Mouse (Mus musculus): ENCODE results near the gene Tsfm. TPM values are rescaled to one million over a fixed set of nuclear protein-coding genes. Genes with fewer than 3 reads are reported as not detected.

Gene Tsfm
- polyA plus RNA-seq, 1 experiment from 2014 or later = 97.1 TPM

DNA sequence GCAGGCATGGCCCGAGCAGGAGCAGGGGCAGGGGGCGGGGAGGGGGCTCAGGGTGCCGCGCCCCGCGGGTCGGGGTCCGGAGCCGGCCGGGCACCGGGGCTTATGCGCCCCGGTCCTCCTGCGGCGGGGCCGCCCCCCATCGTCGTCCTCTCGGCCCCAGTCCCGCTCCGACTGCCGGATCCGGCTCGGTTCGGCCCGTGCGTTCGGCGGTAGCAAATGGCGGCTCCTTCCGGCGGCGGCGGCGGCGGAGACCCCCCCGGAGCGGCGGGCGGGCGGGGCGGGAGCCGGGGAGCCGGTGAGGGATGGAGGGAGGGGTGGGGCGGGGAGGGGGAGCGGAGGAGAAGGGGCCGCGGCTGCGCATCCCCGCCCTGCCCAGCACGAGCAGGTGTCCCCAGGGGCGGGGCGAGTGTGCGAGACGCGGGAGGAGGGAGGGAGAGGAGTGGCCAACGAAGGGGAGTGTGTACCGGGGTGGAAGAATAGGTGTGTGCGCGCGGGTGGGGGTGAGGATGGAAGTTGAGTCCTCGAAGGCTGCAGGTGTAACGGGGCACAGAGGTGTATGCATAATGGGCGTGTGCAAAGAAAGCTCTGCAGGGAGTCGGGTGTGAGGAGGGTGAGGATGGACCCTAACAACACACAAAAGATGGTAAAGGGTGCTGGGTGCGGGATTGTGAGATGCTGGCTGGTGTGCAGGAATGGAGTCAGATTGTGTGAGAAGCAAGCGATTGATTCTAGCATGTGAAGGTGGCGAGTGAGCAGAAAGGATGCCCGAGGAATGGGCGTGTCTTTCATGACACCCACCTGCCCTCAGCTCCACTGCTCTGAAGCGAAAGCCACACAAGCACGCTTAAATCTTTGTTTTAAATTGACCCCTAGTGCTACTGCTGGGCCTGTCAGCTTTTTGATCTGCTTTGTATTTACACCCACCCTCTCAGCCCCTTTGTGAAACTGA is 29.6 kb upstream of the Tsfm start, which contains the start of gene March9:
TSS of gene March9 (minus strand) at position 217 of the 949 bp plus-strand sequence.
- peak within 1 kb of the TSS; percentile 84 for H3K4me3 ChIP-seq (ENCODE audit: low read depth, low read length)
- H3K27me3 ChIP-seq (ENCODE audit: control insufficient read depth, insufficient read depth, low read length) = peaks cover 45% of the 10 kb centered on the region
- peaks cover 14% of the 10 kb centered on the region for H3K4me1 ChIP-seq (ENCODE audit: control insufficient read depth, insufficient read depth, low read length)
- H3K4me2 ChIP-seq = peak within 1 kb of the TSS; percentile 100
- H3K9me3 ChIP-seq (replicated peaks; ENCODE audit: control insufficient read depth, low read length) = no peaks in the 10 kb centered on the region
- peak within 1 kb of the TSS; percentile 72 for H3K9ac ChIP-seq (ENCODE audit: low read depth, low read length)
- H3K27ac ChIP-seq (ENCODE audit: low read depth, low read length) = no peak within 1 kb of the TSS
- ATAC-seq (replicated peaks; ENCODE audit: insufficient number of reproducible peaks, low FRiP score, low TSS enrichment) = no peak; the same call in 1 of the 2 replicates
- whole genome bisulfite sequencing (ENCODE audit: insufficient replicate concordance) = 2% methylated on average over 44 of the region's 72 CpGs
- peaks cover 4% of the 10 kb centered on the region for H3K36me3 ChIP-seq (ENCODE audit: control insufficient read depth, insufficient read depth, low read length)

DNA sequence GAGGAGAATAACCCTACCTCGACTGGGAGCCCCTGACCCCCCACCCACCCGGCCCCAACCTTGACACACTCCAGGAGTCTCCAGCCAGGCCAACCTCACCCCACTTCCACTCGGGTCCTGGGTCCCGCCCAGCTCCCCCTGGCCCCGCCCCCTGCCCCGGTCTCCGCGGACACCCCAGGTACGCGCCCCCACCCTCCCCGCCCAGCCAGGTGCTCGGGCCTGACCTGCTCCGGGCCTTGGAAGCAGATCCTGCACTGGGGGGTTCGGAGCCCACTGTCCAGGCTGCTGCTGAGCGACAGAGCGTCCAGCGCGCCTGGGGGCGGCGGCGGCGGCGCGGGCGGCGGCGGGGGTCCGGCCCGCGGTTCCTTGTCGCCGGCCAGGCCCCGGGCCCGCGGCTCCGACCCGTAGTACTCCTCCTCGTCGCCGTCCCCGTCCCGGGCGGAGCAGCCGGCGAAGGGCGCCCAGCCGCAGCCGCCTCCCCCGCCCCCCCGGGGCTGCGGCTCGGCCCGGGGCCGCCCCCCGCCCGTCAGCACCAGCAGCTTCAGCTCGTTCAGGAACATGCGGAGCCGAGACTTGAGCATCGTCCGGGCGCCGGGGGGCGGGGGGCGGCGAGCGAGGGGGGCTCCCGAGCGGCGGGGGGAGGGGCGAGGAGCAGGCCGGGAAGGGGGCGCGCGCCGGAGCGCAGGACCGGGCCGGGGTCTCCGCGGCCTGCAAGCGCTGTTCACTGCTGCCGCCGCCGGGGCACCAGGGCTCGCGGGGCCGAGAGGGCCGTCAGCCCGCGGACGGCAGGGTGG is 28.7 kb upstream of the Tsfm start:
- Histone ChIP-seq H3K4me2 (peak overlapping the region; percentile 100), H3K9ac (ENCODE audit: low read depth, low read length) (peak overlapping the region; percentile 72), H3K9me3 (replicated peaks; ENCODE audit: control insufficient read depth, low read length) (no peaks in the 10 kb centered on the region), H3K4me1 (ENCODE audit: control insufficient read depth, insufficient read depth, low read length) (peaks cover 6% of the 10 kb centered on the region), H3K27me3 (ENCODE audit: control insufficient read depth, insufficient read depth, low read length) (peaks cover 45% of the 10 kb centered on the region), H3K27ac (ENCODE audit: low read depth, low read length) (no peak overlapping the region), H3K4me3 (ENCODE audit: low read depth, low read length) (peak overlapping the region; percentile 84), H3K36me3 (ENCODE audit: control insufficient read depth, insufficient read depth, low read length) (no peaks in the 10 kb centered on the region)
- WGBS (ENCODE audit: insufficient replicate concordance) = under 1% methylated on average over 43 of the region's 92 CpGs
- no peak for ATAC-seq (replicated peaks; ENCODE audit: insufficient number of reproducible peaks, low FRiP score, low TSS enrichment)

DNA sequence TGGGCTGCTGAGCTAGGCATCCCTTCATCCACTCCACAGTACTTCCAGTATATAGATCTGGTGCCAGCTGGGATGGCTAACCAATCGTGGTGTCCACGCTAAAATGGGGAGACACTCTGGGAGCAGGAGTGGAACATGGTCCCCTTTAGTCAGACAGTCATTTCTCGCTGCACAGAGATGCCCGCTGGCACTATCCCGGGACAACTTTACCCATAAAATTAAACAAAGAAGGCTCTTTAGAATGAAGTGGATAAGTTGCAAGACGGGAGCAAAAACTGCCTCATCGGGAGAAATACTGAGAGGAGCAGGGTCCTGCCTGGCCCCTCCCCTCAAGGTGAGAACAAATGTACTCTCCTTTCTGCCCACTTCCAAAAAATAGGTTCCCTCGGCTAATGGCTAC is 28.1 kb upstream of the Tsfm start:
- Histone ChIP-seq H3K4me2 (peak overlapping the region; percentile 100), H3K4me3 (ENCODE audit: low read depth, low read length) (peak overlapping the region; percentile 84), H3K4me1 (ENCODE audit: control insufficient read depth, insufficient read depth, low read length) (peaks cover 6% of the 10 kb centered on the region), H3K27me3 (ENCODE audit: control insufficient read depth, insufficient read depth, low read length) (peaks cover 45% of the 10 kb centered on the region), H3K27ac (ENCODE audit: low read depth, low read length) (no peak overlapping the region), H3K9me3 (replicated peaks; ENCODE audit: control insufficient read depth, low read length) (no peaks in the 10 kb centered on the region), H3K9ac (ENCODE audit: low read depth, low read length) (no peak overlapping the region), H3K36me3 (ENCODE audit: control insufficient read depth, insufficient read depth, low read length) (no peaks in the 10 kb centered on the region)
- no peak for ATAC-seq (replicated peaks; ENCODE audit: insufficient number of reproducible peaks, low FRiP score, low TSS enrichment)
- WGBS (ENCODE audit: insufficient replicate concordance) = 15% methylated on average over 8 of the region's 8 CpGs

DNA sequence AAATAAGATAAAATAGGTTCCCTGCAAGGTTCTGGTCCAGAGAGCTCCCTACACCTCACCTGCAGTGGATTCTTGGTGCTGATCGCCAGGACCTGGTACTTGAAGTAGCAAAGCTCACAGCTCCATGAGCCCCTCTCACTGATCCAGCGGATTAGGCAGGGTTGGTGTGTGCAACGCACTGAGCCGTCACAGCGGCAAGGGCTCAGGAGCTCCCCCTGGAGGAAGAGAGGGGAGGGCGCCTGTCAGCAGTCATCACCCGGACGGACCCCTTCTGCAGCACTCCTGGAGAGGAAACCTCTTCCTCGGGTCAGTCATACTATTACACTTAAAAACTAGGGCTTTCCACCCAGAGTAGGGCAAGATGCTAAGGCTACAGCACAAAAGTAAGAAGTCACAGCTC is 27.5 kb upstream of the Tsfm start:
- no peak overlapping the region for H3K9ac ChIP-seq (ENCODE audit: low read depth, low read length)
- no peak overlapping the region for H3K4me3 ChIP-seq (ENCODE audit: low read depth, low read length)
- no peaks in the 10 kb centered on the region for H3K9me3 ChIP-seq (replicated peaks; ENCODE audit: control insufficient read depth, low read length)
- ATAC-seq (replicated peaks; ENCODE audit: insufficient number of reproducible peaks, low FRiP score, low TSS enrichment) = no peak
- peaks cover 6% of the 10 kb centered on the region for H3K4me1 ChIP-seq (ENCODE audit: control insufficient read depth, insufficient read depth, low read length)
- 2% methylated on average over 9 of the region's 9 CpGs for WGBS (ENCODE audit: insufficient replicate concordance)
- peak overlapping the region; percentile 100; the same call in 1 of the 2 replicates for H3K4me2 ChIP-seq
- peaks cover 45% of the 10 kb centered on the region for H3K27me3 ChIP-seq (ENCODE audit: control insufficient read depth, insufficient read depth, low read length)
- no peaks in the 10 kb centered on the region for H3K36me3 ChIP-seq (ENCODE audit: control insufficient read depth, insufficient read depth, low read length)
- H3K27ac ChIP-seq (ENCODE audit: low read depth, low read length) = no peak overlapping the region

DNA sequence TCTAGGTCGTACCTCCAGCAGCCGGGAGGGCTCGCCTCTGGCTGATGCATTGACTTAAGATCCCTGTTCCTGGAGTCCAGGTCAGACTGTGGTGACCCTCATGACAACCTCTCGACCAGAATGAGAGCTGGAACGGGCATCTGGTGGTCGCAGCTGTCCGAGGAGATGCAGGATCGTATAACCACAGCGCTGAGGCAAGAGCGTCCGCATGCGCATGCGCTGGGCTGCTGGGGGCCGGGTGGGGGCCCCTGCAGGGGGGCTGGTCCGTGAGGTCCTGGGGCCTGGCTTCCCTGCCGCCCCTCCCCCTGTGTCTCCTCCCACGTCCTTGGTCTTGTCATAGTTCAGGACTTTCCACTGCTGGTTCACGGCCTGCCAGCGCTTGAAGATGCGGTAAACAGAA is 25.9 kb upstream of the Tsfm start:
- no peak for ATAC-seq (replicated peaks; ENCODE audit: insufficient number of reproducible peaks, low FRiP score, low TSS enrichment)
- WGBS (ENCODE audit: insufficient replicate concordance) = 77% methylated on average over 20 of the region's 20 CpGs
- no peaks in the 10 kb centered on the region for H3K36me3 ChIP-seq (ENCODE audit: control insufficient read depth, insufficient read depth, low read length)

DNA sequence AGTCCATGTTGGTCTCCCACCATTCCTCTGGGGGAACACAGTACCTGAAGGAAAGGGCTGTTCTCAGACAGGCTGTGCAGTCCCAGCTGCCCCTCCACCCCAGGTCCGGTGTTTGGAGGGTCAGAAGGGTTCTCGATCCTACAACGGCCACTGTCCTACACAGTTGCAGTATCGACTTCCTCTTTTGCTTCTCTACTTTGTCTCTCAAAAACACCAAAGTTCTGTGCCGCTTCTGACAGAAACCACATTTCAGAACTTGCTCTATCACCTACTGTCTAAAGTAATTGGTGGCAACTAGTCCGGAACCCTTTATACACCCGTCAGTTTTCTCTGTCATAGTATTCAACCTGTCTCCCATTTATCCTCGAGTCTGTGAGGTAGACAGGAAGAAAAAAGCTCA is 24.8 kb upstream of the Tsfm start:
- Histone ChIP-seq H3K4me1 (ENCODE audit: control insufficient read depth, insufficient read depth, low read length) (peaks cover 11% of the 10 kb centered on the region), H3K4me2 (no peak overlapping the region), H3K36me3 (ENCODE audit: control insufficient read depth, insufficient read depth, low read length) (no peaks in the 10 kb centered on the region), H3K27ac (ENCODE audit: low read depth, low read length) (no peak overlapping the region), H3K9ac (ENCODE audit: low read depth, low read length) (no peak overlapping the region), H3K27me3 (ENCODE audit: control insufficient read depth, insufficient read depth, low read length) (peaks cover 56% of the 10 kb centered on the region), H3K9me3 (replicated peaks; ENCODE audit: control insufficient read depth, low read length) (no peaks in the 10 kb centered on the region), H3K4me3 (ENCODE audit: low read depth, low read length) (no peak overlapping the region)
- WGBS (ENCODE audit: insufficient replicate concordance) = 79% methylated on average over 8 of the region's 8 CpGs
- ATAC-seq (replicated peaks; ENCODE audit: insufficient number of reproducible peaks, low FRiP score, low TSS enrichment) = no peak

More for the DNA sequence above, 25.9 kb upstream of the Tsfm start:
- Histone ChIP-seq H3K4me3 (ENCODE audit: low read depth, low read length) (no peak overlapping the region), H3K27ac (ENCODE audit: low read depth, low read length) (no peak overlapping the region), H3K27me3 (ENCODE audit: control insufficient read depth, insufficient read depth, low read length) (peaks cover 56% of the 10 kb centered on the region), H3K9ac (ENCODE audit: low read depth, low read length) (no peak overlapping the region), H3K4me1 (ENCODE audit: control insufficient read depth, insufficient read depth, low read length) (peaks cover 6% of the 10 kb centered on the region), H3K4me2 (no peak overlapping the region), H3K9me3 (replicated peaks; ENCODE audit: control insufficient read depth, low read length) (no peaks in the 10 kb centered on the region)

DNA sequence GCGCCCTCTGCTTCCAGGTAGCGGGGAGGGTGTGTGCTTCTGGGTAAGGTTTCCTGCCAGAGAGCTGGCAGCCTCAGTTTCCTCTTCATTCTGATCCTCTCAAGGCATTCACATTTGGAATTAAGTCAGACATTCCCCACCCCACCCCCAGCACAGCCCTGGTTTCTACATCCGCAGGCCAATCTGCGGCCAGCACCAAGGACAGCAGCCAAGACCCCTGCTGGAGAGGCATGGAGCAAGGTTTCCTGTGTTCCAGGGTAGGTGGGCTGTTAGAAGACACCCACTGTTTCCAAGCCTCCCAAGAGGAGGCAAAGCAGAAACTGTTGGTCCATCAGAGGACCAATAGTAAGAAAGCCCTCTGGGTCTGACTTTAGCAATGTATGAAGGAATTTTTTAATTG is 24.0 kb upstream of the Tsfm start:
- Histone ChIP-seq H3K4me1 (ENCODE audit: control insufficient read depth, insufficient read depth, low read length) (peaks cover 14% of the 10 kb centered on the region), H3K4me3 (ENCODE audit: low read depth, low read length) (no peak overlapping the region), H3K9ac (ENCODE audit: low read depth, low read length) (no peak overlapping the region), H3K36me3 (ENCODE audit: control insufficient read depth, insufficient read depth, low read length) (no peaks in the 10 kb centered on the region), H3K9me3 (replicated peaks; ENCODE audit: control insufficient read depth, low read length) (no peaks in the 10 kb centered on the region), H3K27ac (ENCODE audit: low read depth, low read length) (no peak overlapping the region), H3K27me3 (ENCODE audit: control insufficient read depth, insufficient read depth, low read length) (peaks cover 56% of the 10 kb centered on the region), H3K4me2 (no peak overlapping the region)
- WGBS (ENCODE audit: insufficient replicate concordance) = 48% methylated on average over 4 of the region's 4 CpGs
- ATAC-seq (replicated peaks; ENCODE audit: insufficient number of reproducible peaks, low FRiP score, low TSS enrichment) = no peak

DNA sequence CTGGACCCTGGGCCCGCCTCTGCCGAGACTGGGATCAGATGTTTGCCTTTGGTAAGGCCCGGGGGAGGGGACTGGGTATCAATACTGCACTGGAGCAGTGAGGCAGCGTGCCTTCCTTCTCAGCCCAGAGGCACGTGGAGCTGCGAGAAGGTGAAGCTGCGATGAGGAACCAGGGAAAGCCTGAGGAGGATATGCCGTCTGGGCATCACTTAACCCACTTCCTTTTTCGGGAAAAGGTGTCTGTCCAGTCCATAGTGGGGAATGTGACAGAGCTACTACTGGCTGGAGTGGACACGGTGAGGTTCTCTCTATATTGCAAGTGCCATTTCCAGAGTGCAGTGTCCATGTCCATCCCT is 19.5 kb upstream of the Tsfm start:
- WGBS (ENCODE audit: insufficient replicate concordance) = 16% methylated on average over 10 of the region's 10 CpGs
- Histone ChIP-seq H3K4me3 (ENCODE audit: low read depth, low read length) (peak overlapping the region; percentile 10; the same call in 1 of the 2 replicates), H3K4me2 (no peak overlapping the region; the same call in 1 of the 2 replicates), H3K36me3 (ENCODE audit: control insufficient read depth, insufficient read depth, low read length) (no peaks in the 10 kb centered on the region; the same call in 1 of the 2 replicates), H3K9ac (ENCODE audit: low read depth, low read length) (no peak overlapping the region), H3K9me3 (replicated peaks; ENCODE audit: control insufficient read depth, low read length) (no peaks in the 10 kb centered on the region), H3K4me1 (ENCODE audit: control insufficient read depth, insufficient read depth, low read length) (peaks cover 18% of the 10 kb centered on the region), H3K27me3 (ENCODE audit: control insufficient read depth, insufficient read depth, low read length) (peaks cover 58% of the 10 kb centered on the region), H3K27ac (ENCODE audit: low read depth, low read length) (no peak overlapping the region)
- no peak for ATAC-seq (replicated peaks; ENCODE audit: insufficient number of reproducible peaks, low FRiP score, low TSS enrichment)
